Mouse (Mus musculus): ENCODE data around the gene Cited4. TPM values are rescaled to one million over a fixed set of nuclear protein-coding genes. Genes with fewer than 3 reads are reported as not detected.

Cited4 gene
- polyA plus RNA-seq, 1 experiment from 2014 or later: 6.4 TPM

DNA sequence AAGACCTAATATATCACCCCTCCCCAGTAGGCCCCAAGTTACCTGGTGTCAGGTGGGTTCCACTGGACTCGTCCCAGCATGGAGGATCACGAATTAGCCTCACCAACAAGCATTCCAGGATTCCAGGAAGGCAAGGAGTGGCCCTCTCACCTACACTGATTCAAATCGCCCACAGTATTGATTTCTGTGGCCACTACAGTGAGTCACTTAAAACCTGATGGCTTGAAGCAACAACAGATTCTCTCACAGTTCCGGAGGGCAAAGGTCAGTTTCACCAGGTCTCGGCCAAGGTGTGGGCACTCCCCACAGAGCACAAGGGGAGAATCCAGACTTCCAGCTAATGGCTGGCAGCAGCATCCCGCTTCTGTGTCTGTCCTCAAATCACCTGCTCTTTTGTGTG, 22.9 kb downstream of the Cited4 start:
- H3K9me3 ChIP-seq (ENCODE audit: control insufficient read depth, low read length): no peaks in the 10 kb centered on the region
- no peak overlapping the region for H3K4me2 ChIP-seq (ENCODE audit: low read depth)
- H3K27me3 ChIP-seq (ENCODE audit: control insufficient read depth, insufficient read depth, low read length): no peaks in the 10 kb centered on the region
- no peaks in the 10 kb centered on the region for H3K4me1 ChIP-seq (ENCODE audit: control insufficient read depth, insufficient read depth, low read length)
- 77% methylated on average over 6 of the region's 6 CpGs for WGBS
- H3K9ac ChIP-seq (ENCODE audit: low read length): no peak overlapping the region
- DNase-seq (ENCODE audit: low spot score) (no peak), ATAC-seq (ENCODE audit: insufficient read depth, low FRiP score, low TSS enrichment) (no peak)
- H3K4me3 ChIP-seq (ENCODE audit: low read depth, low read length): no peak overlapping the region
- no peaks in the 10 kb centered on the region for H3K36me3 ChIP-seq (ENCODE audit: control insufficient read depth, insufficient read depth, low read length)
- no peak overlapping the region for H3K27ac ChIP-seq (ENCODE audit: low read depth, low read length)

DNA sequence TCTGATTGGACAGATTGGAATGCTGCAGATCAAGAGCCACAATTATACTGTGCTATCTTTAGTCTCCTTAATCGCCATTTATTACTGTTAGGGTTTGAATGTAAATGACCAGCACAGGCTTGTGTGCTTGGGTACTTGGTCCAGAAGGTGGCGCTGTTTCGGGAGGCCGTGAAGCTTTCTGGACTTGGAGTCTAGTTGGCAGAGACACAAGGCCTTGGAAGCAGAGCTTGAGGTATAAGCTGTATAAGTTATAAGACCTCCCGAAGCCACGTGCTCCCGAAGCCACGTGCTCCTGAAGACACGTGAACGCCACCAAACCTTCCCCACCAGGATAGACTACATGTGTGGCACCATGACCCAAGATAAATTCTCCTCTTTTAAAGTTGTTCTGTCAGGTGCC, 26.3 kb downstream of the Cited4 start:
- H3K27me3 ChIP-seq (ENCODE audit: control insufficient read depth, insufficient read depth, low read length): peaks cover 7% of the 10 kb centered on the region
- no peaks in the 10 kb centered on the region for H3K36me3 ChIP-seq (ENCODE audit: control insufficient read depth, insufficient read depth, low read length)
- WGBS: 45% methylated on average over 10 of the region's 10 CpGs
- no peaks in the 10 kb centered on the region for H3K4me1 ChIP-seq (ENCODE audit: control insufficient read depth, insufficient read depth, low read length)
- no peak overlapping the region for H3K9ac ChIP-seq (ENCODE audit: low read length)
- H3K4me3 ChIP-seq (ENCODE audit: low read depth, low read length): no peak overlapping the region
- no peaks in the 10 kb centered on the region for H3K9me3 ChIP-seq (ENCODE audit: control insufficient read depth, low read length)
- DNase-seq (ENCODE audit: low spot score): peak; percentile 47
- no peak overlapping the region for H3K4me2 ChIP-seq (ENCODE audit: low read depth)
- ATAC-seq (ENCODE audit: insufficient read depth, low FRiP score, low TSS enrichment): no peak
- no peak overlapping the region for H3K27ac ChIP-seq (ENCODE audit: low read depth, low read length)

DNA sequence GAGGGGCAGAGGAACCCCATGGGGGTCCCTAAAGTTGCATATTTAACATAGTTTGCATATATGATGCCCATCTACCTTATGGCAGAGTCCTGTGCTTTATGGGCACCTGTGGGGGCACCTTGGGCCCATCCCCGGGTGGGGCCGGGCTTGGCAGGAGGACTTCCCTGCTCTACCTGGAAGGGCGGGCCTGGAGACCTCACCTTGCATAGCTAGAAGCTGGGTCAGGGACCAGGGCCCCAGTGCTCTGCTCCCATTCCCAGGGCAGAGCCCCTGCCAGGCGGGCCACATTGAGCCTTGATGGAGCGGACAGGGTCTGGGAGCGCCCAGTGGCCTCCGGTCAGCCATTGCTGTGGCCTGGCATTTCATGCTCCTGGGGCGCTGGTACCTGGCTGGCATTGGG, 31.0 kb downstream of the Cited4 start:
- no peaks in the 10 kb centered on the region for H3K4me1 ChIP-seq (ENCODE audit: control insufficient read depth, insufficient read depth, low read length)
- no peaks in the 10 kb centered on the region for H3K9me3 ChIP-seq (ENCODE audit: control insufficient read depth, low read length)
- H3K27ac ChIP-seq (ENCODE audit: low read depth, low read length): no peak overlapping the region
- ATAC-seq (ENCODE audit: insufficient read depth, low FRiP score, low TSS enrichment): no peak
- no peaks in the 10 kb centered on the region for H3K36me3 ChIP-seq (ENCODE audit: control insufficient read depth, insufficient read depth, low read length)
- no peak overlapping the region for H3K4me3 ChIP-seq (ENCODE audit: low read depth, low read length)
- H3K27me3 ChIP-seq (ENCODE audit: control insufficient read depth, insufficient read depth, low read length): peaks cover 23% of the 10 kb centered on the region
- 84% methylated on average over 8 of the region's 8 CpGs for WGBS
- no peak overlapping the region for H3K9ac ChIP-seq (ENCODE audit: low read length)
- H3K4me2 ChIP-seq (ENCODE audit: low read depth): no peak overlapping the region
- DNase-seq (ENCODE audit: low spot score): no peak

DNA sequence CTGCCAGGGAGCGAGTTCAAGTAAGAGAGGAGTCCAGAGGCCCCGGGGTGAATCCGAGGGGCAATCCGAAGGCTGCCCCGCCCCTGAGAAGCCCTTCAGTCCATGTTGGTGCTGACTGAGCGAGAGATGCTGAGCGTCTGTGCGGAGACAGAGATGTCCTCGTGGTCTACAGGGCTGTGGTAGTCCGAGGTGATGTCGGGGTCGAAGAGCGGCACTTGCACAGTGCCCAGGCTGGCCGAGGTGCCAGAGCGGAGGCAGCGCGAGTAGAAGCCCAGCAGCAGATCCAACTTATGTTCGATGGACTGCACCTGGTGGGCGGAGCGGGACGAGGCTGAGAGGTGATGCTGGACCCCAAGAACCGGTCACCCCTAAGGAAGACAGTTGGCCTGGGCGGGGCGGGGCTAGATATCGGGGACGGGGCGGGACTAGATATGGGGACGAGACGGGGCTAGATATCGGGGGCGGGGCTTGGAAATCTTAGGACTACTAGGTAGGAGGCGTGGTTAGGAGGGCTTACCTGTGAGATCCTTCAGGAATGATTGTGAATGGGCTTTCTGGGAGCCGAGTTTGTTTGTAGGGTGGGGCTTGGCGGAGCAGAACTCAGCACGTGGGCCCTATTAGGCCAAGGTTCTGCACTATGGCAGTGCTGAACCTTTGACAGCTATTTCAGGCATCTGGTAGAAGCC, 31.6 kb downstream of the Cited4 start:
- no peak overlapping the region; the same call in 1 of the 2 replicates for H3K4me2 ChIP-seq (ENCODE audit: low read depth)
- H3K4me3 ChIP-seq (ENCODE audit: low read depth, low read length): 0 out of 2 replicates have a peak overlapping the region, but pooled peaks have one; percentile 10
- DNase-seq (ENCODE audit: low spot score) (no peak), ATAC-seq (ENCODE audit: insufficient read depth, low FRiP score, low TSS enrichment) (no peak)
- WGBS: 9% methylated on average over 35 of the region's 35 CpGs
- no peak overlapping the region for H3K27ac ChIP-seq (ENCODE audit: low read depth, low read length)
- H3K9ac ChIP-seq (ENCODE audit: low read length): no peak overlapping the region
- H3K4me1 ChIP-seq (ENCODE audit: control insufficient read depth, insufficient read depth, low read length): no peaks in the 10 kb centered on the region
- H3K27me3 ChIP-seq (ENCODE audit: control insufficient read depth, insufficient read depth, low read length): peaks cover 23% of the 10 kb centered on the region
- H3K36me3 ChIP-seq (ENCODE audit: control insufficient read depth, insufficient read depth, low read length): no peaks in the 10 kb centered on the region
- no peaks in the 10 kb centered on the region for H3K9me3 ChIP-seq (ENCODE audit: control insufficient read depth, low read length)

DNA sequence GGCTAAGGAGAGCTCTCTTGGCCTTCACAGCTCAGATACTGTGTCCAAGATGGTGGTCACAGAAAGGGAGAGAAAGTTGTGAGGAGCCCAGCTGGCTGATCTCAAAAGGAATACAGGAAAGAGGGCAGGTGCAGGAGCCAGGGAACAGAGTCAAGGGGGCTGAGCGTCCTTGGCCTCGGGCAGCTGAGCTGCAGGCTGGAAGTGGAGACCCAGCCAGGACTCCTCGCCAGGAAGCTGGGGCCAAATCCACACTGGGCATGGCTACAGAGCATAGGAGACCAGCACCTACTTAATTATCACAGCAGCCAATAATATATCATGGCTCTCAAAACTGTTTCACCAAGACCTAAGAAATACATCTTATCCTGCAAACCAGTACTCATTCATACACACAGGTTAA, 34.8 kb downstream of the Cited4 start:
- Histone ChIP-seq H3K4me2 (ENCODE audit: low read depth) (no peak overlapping the region), H3K9me3 (ENCODE audit: control insufficient read depth, low read length) (no peaks in the 10 kb centered on the region), H3K9ac (ENCODE audit: low read length) (no peak overlapping the region), H3K27me3 (ENCODE audit: control insufficient read depth, insufficient read depth, low read length) (peaks cover 23% of the 10 kb centered on the region), H3K4me3 (ENCODE audit: low read depth, low read length) (no peak overlapping the region), H3K27ac (ENCODE audit: low read depth, low read length) (no peak overlapping the region), H3K4me1 (ENCODE audit: control insufficient read depth, insufficient read depth, low read length) (no peaks in the 10 kb centered on the region), H3K36me3 (ENCODE audit: control insufficient read depth, insufficient read depth, low read length) (no peaks in the 10 kb centered on the region)
- 88% methylated on average over 3 of the region's 3 CpGs for WGBS
- DNase-seq (ENCODE audit: low spot score): no peak
- no peak for ATAC-seq (ENCODE audit: insufficient read depth, low FRiP score, low TSS enrichment)

DNA sequence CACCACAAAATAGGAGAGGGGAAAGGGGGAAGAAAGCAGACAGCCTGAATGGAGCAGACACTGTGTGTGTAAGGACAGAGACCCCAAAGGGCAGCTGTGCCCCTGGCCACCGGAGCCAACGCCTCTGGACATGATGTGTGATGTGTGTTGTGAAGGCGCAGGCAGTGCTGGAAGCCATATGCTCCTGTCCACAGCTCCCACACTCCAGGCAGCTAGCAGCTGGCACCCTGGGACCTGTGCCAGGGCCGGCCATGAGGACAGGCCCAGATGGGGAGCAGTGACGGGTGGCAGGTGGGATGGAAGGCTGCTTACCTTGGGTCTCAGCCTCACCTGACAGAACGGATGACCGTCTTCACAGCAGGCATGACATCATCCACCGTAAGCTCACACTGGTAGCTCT, 35.7 kb downstream of the Cited4 start:
- no peak for ATAC-seq (ENCODE audit: insufficient read depth, low FRiP score, low TSS enrichment)
- no peak overlapping the region for H3K9ac ChIP-seq (ENCODE audit: low read length)

DNA sequence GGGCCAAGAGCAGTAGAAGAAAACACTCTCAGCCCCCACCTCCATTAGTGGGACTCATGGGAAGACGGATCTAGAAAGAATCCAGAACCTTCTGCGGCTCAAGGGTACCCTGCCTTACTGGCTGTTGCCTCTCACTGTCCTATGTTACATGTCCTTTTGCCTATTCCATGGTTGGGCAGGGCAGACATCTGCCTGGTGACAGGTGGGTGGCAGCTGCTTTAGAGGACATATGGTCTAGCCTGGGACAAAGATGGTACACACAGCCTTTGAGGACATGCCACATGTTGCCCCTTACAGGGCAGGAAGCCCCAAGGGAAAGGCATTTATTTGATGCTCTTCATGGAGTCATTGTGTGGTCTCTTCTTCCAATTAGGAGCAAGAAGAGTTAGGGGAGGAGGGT, 36.1 kb downstream of the Cited4 start:
- H3K27me3 ChIP-seq (ENCODE audit: control insufficient read depth, insufficient read depth, low read length): peaks cover 18% of the 10 kb centered on the region

More for the DNA sequence above, 35.7 kb downstream of the Cited4 start:
- peaks cover 23% of the 10 kb centered on the region for H3K27me3 ChIP-seq (ENCODE audit: control insufficient read depth, insufficient read depth, low read length)
- no peaks in the 10 kb centered on the region for H3K9me3 ChIP-seq (ENCODE audit: control insufficient read depth, low read length)
- WGBS: 85% methylated on average over 8 of the region's 8 CpGs
- no peak overlapping the region for H3K27ac ChIP-seq (ENCODE audit: low read depth, low read length)
- no peaks in the 10 kb centered on the region for H3K36me3 ChIP-seq (ENCODE audit: control insufficient read depth, insufficient read depth, low read length)
- H3K4me3 ChIP-seq (ENCODE audit: low read depth, low read length): no peak overlapping the region
- no peak overlapping the region for H3K4me2 ChIP-seq (ENCODE audit: low read depth)
- H3K4me1 ChIP-seq (ENCODE audit: control insufficient read depth, insufficient read depth, low read length): no peaks in the 10 kb centered on the region
- DNase-seq (ENCODE audit: low spot score): no peak

DNA sequence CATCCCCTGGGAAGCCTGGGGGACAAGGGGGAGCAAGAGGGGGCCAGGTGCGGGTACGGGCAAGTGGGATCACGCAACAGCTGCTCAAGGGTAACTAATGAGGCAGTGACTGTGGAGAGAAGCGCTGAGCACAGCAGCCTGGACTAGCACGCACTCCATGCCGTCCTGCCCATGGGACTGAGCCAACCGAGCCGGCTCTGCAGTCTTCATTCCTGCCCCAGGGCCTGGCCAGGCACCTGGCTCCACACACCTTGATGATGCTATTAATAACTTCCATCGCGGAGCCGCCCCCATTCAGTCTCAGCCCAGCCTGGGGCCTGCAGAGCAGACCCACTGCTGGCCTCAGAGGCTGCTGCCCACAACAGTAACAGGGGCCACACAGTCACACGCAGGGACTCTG, 45.9 kb downstream of the Cited4 start:
- H3K4me3 ChIP-seq (ENCODE audit: low read depth, low read length): no peak overlapping the region
- 0 out of 2 replicates have a peak, but pooled peaks cover 2% of the 10 kb centered on the region for H3K4me1 ChIP-seq (ENCODE audit: control insufficient read depth, insufficient read depth, low read length)
- no peaks in the 10 kb centered on the region for H3K36me3 ChIP-seq (ENCODE audit: control insufficient read depth, insufficient read depth, low read length)
- no peak for DNase-seq (ENCODE audit: low spot score)
- H3K4me2 ChIP-seq (ENCODE audit: low read depth): no peak overlapping the region
- no peak overlapping the region for H3K9ac ChIP-seq (ENCODE audit: low read length)
- no peaks in the 10 kb centered on the region for H3K27me3 ChIP-seq (ENCODE audit: control insufficient read depth, insufficient read depth, low read length)
- 83% methylated on average over 12 of the region's 12 CpGs for WGBS
- no peaks in the 10 kb centered on the region for H3K9me3 ChIP-seq (ENCODE audit: control insufficient read depth, low read length)
- ATAC-seq (ENCODE audit: insufficient read depth, low FRiP score, low TSS enrichment): no peak
- H3K27ac ChIP-seq (ENCODE audit: low read depth, low read length): no peak overlapping the region

More for the DNA sequence above, 36.1 kb downstream of the Cited4 start:
- no peak overlapping the region for H3K27ac ChIP-seq (ENCODE audit: low read depth, low read length)
- ATAC-seq (ENCODE audit: insufficient read depth, low FRiP score, low TSS enrichment) (no peak), DNase-seq (ENCODE audit: low spot score) (no peak)
- 87% methylated on average over 2 of the region's 2 CpGs for WGBS
- H3K4me1 ChIP-seq (ENCODE audit: control insufficient read depth, insufficient read depth, low read length): no peaks in the 10 kb centered on the region
- H3K4me2 ChIP-seq (ENCODE audit: low read depth): no peak overlapping the region
- H3K36me3 ChIP-seq (ENCODE audit: control insufficient read depth, insufficient read depth, low read length): no peaks in the 10 kb centered on the region
- no peaks in the 10 kb centered on the region for H3K9me3 ChIP-seq (ENCODE audit: control insufficient read depth, low read length)
- H3K4me3 ChIP-seq (ENCODE audit: low read depth, low read length): no peak overlapping the region
- H3K9ac ChIP-seq (ENCODE audit: low read length): no peak overlapping the region

DNA sequence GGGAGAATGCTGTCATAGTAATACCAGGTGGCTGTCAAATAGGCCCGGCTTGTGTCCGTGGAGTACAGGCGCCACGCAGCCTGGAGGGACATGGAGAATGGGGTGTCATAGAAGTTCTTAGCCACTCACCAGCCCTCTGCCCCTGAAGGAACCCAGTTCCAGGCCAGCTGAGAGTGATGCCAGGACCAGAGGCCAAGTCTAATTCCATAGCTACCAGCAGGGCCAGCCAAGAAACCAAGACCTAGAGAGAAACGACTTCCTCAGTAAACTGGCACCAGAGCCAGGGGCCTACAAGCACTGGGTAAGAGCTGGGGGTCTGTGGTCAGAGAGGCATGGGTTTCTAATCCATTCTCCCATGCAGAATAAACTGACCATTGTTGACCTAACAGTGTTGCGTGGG, 46.6 kb downstream of the Cited4 start:
- Histone ChIP-seq H3K27ac (ENCODE audit: low read depth, low read length) (no peak overlapping the region), H3K4me3 (ENCODE audit: low read depth, low read length) (no peak overlapping the region), H3K9ac (ENCODE audit: low read length) (no peak overlapping the region), H3K4me2 (ENCODE audit: low read depth) (no peak overlapping the region), H3K4me1 (ENCODE audit: control insufficient read depth, insufficient read depth, low read length) (0 out of 2 replicates have a peak, but pooled peaks cover 2% of the 10 kb centered on the region), H3K36me3 (ENCODE audit: control insufficient read depth, insufficient read depth, low read length) (no peaks in the 10 kb centered on the region), H3K9me3 (ENCODE audit: control insufficient read depth, low read length) (no peaks in the 10 kb centered on the region), H3K27me3 (ENCODE audit: control insufficient read depth, insufficient read depth, low read length) (no peaks in the 10 kb centered on the region)
- WGBS: 95% methylated on average over 6 of the region's 6 CpGs
- no peak for ATAC-seq (ENCODE audit: insufficient read depth, low FRiP score, low TSS enrichment)
- DNase-seq (ENCODE audit: low spot score): no peak

Data from neural tube, embryonic 11.5 days (tissue).